Mouse (Mus musculus) CH12.LX (cell line): Measurements from ENCODE around the gene Fdps. TPM values are rescaled to one million over a fixed set of nuclear protein-coding genes. Genes with fewer than 3 reads are reported as not detected.

Experiments used
- DNase-seq: peaks from one replicate; pipeline ENCODE4 v3.0.0-alpha.2; 2013; ENCODE audit errors: extremely low read depth
- H3K27ac ChIP-seq: 2 replicates; pipeline ENCODE4 v1.5.1; 2012; ENCODE audit warnings: low read depth, mild to moderate bottlenecking, control low read depth, moderate library complexity; ENCODE audit not compliant: insufficient read depth
- H3K27me3 ChIP-seq: replicated peaks from 2 replicates; pipeline ENCODE3; 2012; ENCODE audit warnings: inconsistent platforms
- H3K36me3 ChIP-seq, 2 experiments: replicated peaks in 1 of 2; 2 replicates each; pipeline versions ENCODE3 to v1.6.1; 2012; ENCODE audit warnings: inconsistent platforms in 1 of 2, low read length in 1 of 2, mild to moderate bottlenecking in 1 of 2, mixed read lengths in 1 of 2, moderate library complexity in 1 of 2; ENCODE audit not compliant: control insufficient read depth in 1 of 2, insufficient read depth in 1 of 2
- H3K4me1 ChIP-seq, 2 experiments: 2 replicates each; pipeline ENCODE4 v1.6.1; 2012; ENCODE audit warnings: inconsistent platforms in 1 of 2, moderate library complexity in 1 of 2; ENCODE audit not compliant: insufficient read depth in 2 of 2, control insufficient read depth in 1 of 2
- H3K4me2 ChIP-seq: 2 replicates; pipeline ENCODE4 v1.6.1; 2012; ENCODE audit warnings: low read depth, mild to moderate bottlenecking, control low read depth; ENCODE audit not compliant: poor library complexity, insufficient read depth, severe bottlenecking
- H3K4me3 ChIP-seq, 3 experiments: fragments of 150-350 bp in 1 of 3; sonication (generic) in 1 of 3; replicated peaks in 1 of 3; 2 replicates each; pipeline versions ENCODE3 to v1.5.1; 2011 to 2012; ENCODE audit warnings: low read depth in 2 of 3, low read length in 2 of 3, mild to moderate bottlenecking in 2 of 3, moderate library complexity in 2 of 3, control low read depth in 1 of 3, improper control_type of control experiment in 1 of 3, inconsistent platforms in 1 of 3, mixed read lengths in 1 of 3; ENCODE audit not compliant: poor library complexity in 1 of 3
- H3K79me2 ChIP-seq: replicated peaks from 2 replicates; pipeline ENCODE4 v1.6.1; 2012; ENCODE audit warnings: mild to moderate bottlenecking, moderate library complexity; ENCODE audit not compliant: control insufficient read depth, poor library complexity, insufficient read depth, severe bottlenecking; ENCODE audit errors: extremely low read depth
- H3K9ac ChIP-seq: 2 replicates; pipeline ENCODE4 v1.6.1; 2012; ENCODE audit warnings: low read depth, mild to moderate bottlenecking, control low read depth, moderate library complexity; ENCODE audit not compliant: insufficient read depth
- H3K9me3 ChIP-seq: replicated peaks from 2 replicates; pipeline ENCODE3; 2012; ENCODE audit warnings: low read length, inconsistent platforms, mixed read lengths
- CHD2 ChIP-seq: IDR thresholded peaks from 2 replicates; pipeline ENCODE4 v1.6.1; 2011; ENCODE audit warnings: low read length, improper control_type of control experiment
- GABPA ChIP-seq: IDR thresholded peaks from 2 replicates; pipeline ENCODE4 v1.6.1; 2012; ENCODE audit warnings: low read depth, low read length, improper control_type of control experiment, inconsistent platforms; ENCODE audit not compliant: insufficient replicate concordance
- JUND ChIP-seq: conservative IDR thresholded peaks from 2 replicates; pipeline ENCODE4 v1.6.1; 2011; ENCODE audit warnings: low read depth, low read length, improper control_type of control experiment
- MAFK ChIP-seq: IDR thresholded peaks from 2 replicates; pipeline ENCODE4 v1.6.1; 2011; ENCODE audit warnings: low read length, improper control_type of control experiment; ENCODE audit not compliant: insufficient replicate concordance
- MAZ ChIP-seq: IDR thresholded peaks from 2 replicates; pipeline ENCODE4 v1.6.1; 2012; ENCODE audit warnings: low read depth, mild to moderate bottlenecking, inconsistent platforms, low read length, improper control_type of control experiment, moderate library complexity
- MXI1 ChIP-seq: IDR thresholded peaks from 2 replicates; pipeline ENCODE4 v1.6.1; 2011; ENCODE audit warnings: mild to moderate bottlenecking, low read depth, low read length, improper control_type of control experiment
- SIN3A ChIP-seq: IDR thresholded peaks from 2 replicates; pipeline ENCODE4 v1.6.1; 2012; ENCODE audit warnings: low read length, improper control_type of control experiment, inconsistent platforms
- SMC3 ChIP-seq: IDR thresholded peaks from 2 replicates; pipeline ENCODE4 v1.6.1; 2011; ENCODE audit warnings: low read depth, low read length, improper control_type of control experiment
- TBP ChIP-seq: conservative IDR thresholded peaks from 2 replicates; pipeline ENCODE4 v1.6.1; 2011; ENCODE audit warnings: low read depth, low read length, improper control_type of control experiment
- UBTF ChIP-seq: IDR thresholded peaks from 2 replicates; pipeline ENCODE4 v1.6.1; 2012; ENCODE audit warnings: low read depth, mild to moderate bottlenecking, inconsistent platforms, low read length, improper control_type of control experiment, moderate library complexity
- USF2 ChIP-seq: conservative IDR thresholded peaks from 2 replicates; pipeline ENCODE4 v1.6.1; 2011; ENCODE audit warnings: low read depth, low read length, improper control_type of control experiment
- ZKSCAN1 ChIP-seq: IDR thresholded peaks from 2 replicates; pipeline ENCODE4 v1.6.1; 2012; ENCODE audit warnings: low read depth, inconsistent platforms, low read length, improper control_type of control experiment, borderline replicate concordance
- ZMIZ1 ChIP-seq: IDR thresholded peaks from 2 replicates; pipeline ENCODE4 v1.6.1; 2012; ENCODE audit warnings: low read depth, mild to moderate bottlenecking, inconsistent platforms, low read length, improper control_type of control experiment
- ZNF384 ChIP-seq: IDR thresholded peaks from 2 replicates; pipeline ENCODE4 v1.6.1; 2012; ENCODE audit warnings: low read depth, low read length, improper control_type of control experiment, inconsistent platforms
- dilution Hi-C: fragments of 300-500 bp; cut with MboI; formaldehyde crosslinking; loops from 2 replicates; pipeline ENCODE4 v1.14.3; 2020; ENCODE audit warnings: low sequenced_read_pairs; ENCODE audit not compliant: extremely low pct_unique_long_range_greater_than_20kb, extremely low pct_ligation_motif_present
- in situ Hi-C: fragments of 300-500 bp; cut with MboI; formaldehyde crosslinking; loops from 3 replicates; pipeline ENCODE4 v1.14.3; 2019; ENCODE audit warnings: low sequenced_read_pairs, low pct_ligation_motif_present, low pct_unique_long_range_greater_than_20kb, mixed read lengths
- polyA plus RNA-seq: library from polyadenylated mRNA; unstranded; fragments of >175 nt; gene quantifications from 2 replicates; pipeline ENCODE4 v1.2.1, GENCODE M21; 2012; ENCODE audit warnings: low read depth; ENCODE audit not compliant: insufficient read length
- total RNA-seq, 2 experiments: library from RNA; depleted of rRNA; stranded (reverse); fragments of 300-350 nt in 1 of 2; fragments of >200 nt in 1 of 2; gene quantifications; 2 replicates each; pipeline ENCODE4 v1.2.3; 2012 to 2014

Gene Fdps
- total and polyA plus RNA-seq, 3 experiments, result 177 to 572 (median 243) TPM

GRCm38 (mm10) chr3:89101812-89102494, at the start of gene Fdps (continued):
- TF ChIP-seq ZKSCAN1, result no peak

- dilution Hi-C loops, result no loop called here
- H3K27ac ChIP-seq, result no peak overlapping the region
- no peak for DNase-seq
- H3K4me3 ChIP-seq, result no peak overlapping the region
- in situ Hi-C loops, result no loop called here
- H3K4me2 ChIP-seq, result no peak overlapping the region
- peaks cover 0 to 53% of the 10 kb centered on the region in 2 experiments for H3K36me3 ChIP-seq
- H3K9me3 ChIP-seq, result no peaks in the 10 kb centered on the region
- H3K4me1 ChIP-seq, result no peaks in the 10 kb centered on the region
- TF ChIP-seq SMC3, result no peak
- TF ChIP-seq MAFK, result no peak
- no peak for TF ChIP-seq USF2
- no peak for TF ChIP-seq SIN3A
- TF ChIP-seq, all 38 proteins: peak for 0
- no peak overlapping the region for H3K9ac ChIP-seq
- H3K79me2 ChIP-seq, result no peaks in the 10 kb centered on the region
- no peaks in the 10 kb centered on the region for H3K27me3 ChIP-seq
Measured at GRCm38 (mm10) chr3:89148567-89148966, 46.8 kb upstream of the Fdps start.

- no peak for DNase-seq
- no peaks in the 10 kb centered on the region for H3K9me3 ChIP-seq
- H3K9ac ChIP-seq, result no peak overlapping the region
- peaks cover 0 to 52% of the 10 kb centered on the region in 2 experiments for H3K36me3 ChIP-seq
- dilution Hi-C loops, result no loop called here
- TF ChIP-seq GABPA (no peak), TBP (no peak), ZKSCAN1 (no peak), UBTF (no peak)
- TF ChIP-seq, all 38 proteins: peak for 0
- no peak overlapping the region for H3K4me2 ChIP-seq
- H3K4me1 ChIP-seq, result no peaks in the 10 kb centered on the region
- no peaks in the 10 kb centered on the region for H3K27me3 ChIP-seq
- no peak overlapping the region for H3K27ac ChIP-seq
- in situ Hi-C loops, result no loop called here
- H3K4me3 ChIP-seq, result no peak overlapping the region
- no peaks in the 10 kb centered on the region for H3K79me2 ChIP-seq
Measured at GRCm38 (mm10) chr3:89147979-89148311, 46.2 kb upstream of the Fdps start.

- H3K9ac ChIP-seq, result no peak overlapping the region
- H3K27ac ChIP-seq, result no peak overlapping the region
- no peak overlapping the region for H3K4me3 ChIP-seq
- dilution Hi-C loops (no loop called here), in situ Hi-C loops (no loop called here)
- DNase-seq, result no peak
- no peak for TF ChIP-seq SIN3A
- TF ChIP-seq ZKSCAN1, result no peak
- TF ChIP-seq MXI1, result no peak
- TF ChIP-seq ZMIZ1, result no peak
- TF ChIP-seq JUND, result no peak
- TF ChIP-seq MAZ, result no peak
- no peak for TF ChIP-seq ZNF384
- TF ChIP-seq CHD2, result no peak
- no peaks in the 10 kb centered on the region for H3K27me3 ChIP-seq
- no peaks in the 10 kb centered on the region for H3K9me3 ChIP-seq
- no peak overlapping the region for H3K4me2 ChIP-seq
- H3K79me2 ChIP-seq, result no peaks in the 10 kb centered on the region
- peaks cover 0 to 46% of the 10 kb centered on the region in 2 experiments for H3K36me3 ChIP-seq
- no peaks in the 10 kb centered on the region for H3K4me1 ChIP-seq
Measured at GRCm38 (mm10) chr3:89147101-89147978, 45.6 kb upstream of the Fdps start.
